Mouse (Mus musculus): Measurements from ENCODE around the gene Trim80.

DNA sequence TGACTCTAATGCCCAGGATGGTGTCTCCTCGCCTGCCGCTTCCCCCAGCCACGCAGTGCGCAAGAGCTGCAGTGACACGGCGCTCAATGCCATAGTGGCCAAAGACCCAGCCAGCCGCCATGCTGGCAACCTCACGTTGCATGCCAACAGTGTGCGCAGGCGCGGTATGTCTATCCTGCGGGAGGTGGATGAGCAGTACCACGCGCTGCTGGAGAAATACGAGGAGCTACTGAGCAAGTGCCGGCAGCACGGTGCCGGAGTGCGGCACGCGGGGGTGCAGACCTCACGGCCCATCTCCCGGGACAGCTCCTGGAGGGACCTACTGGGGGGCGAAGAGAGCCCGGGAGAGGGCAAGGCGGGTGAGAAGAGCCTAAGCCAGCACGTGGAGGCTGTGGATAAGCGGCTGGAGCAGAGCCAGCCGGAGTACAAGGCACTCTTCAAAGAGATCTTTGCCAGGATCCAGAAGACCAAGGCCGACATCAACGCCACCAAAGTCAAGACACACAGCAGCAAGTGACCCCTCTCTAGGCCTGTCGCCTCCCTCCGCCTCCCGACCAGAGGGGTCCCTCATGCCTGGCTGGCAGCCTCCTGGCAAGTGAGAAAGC, 46.5 kb upstream of the Trim80 start:
- TF ChIP-seq CTCF (IDR thresholded peaks at IDR 0.05; ENCODE audit: control insufficient read depth, insufficient read depth, insufficient read length): no peak
- no peak for TF ChIP-seq MAX (IDR thresholded peaks at IDR 0.05)
- no peak for TF ChIP-seq MYOG (IDR thresholded peaks at IDR 0.05; ENCODE audit: control insufficient read depth, extremely low read depth, insufficient read length)
- no peak for TF ChIP-seq FOSL1 (IDR thresholded peaks at IDR 0.05; ENCODE audit: insufficient read depth, low read length, poor library complexity, severe bottlenecking)
- no peak for TF ChIP-seq USF1 (IDR thresholded peaks at IDR 0.05; ENCODE audit: low read depth)

Data from C2C12 (cell line).